Mouse (Mus musculus): ENCODE results near the gene Ap3b1. TPM values are rescaled to one million over a fixed set of nuclear protein-coding genes. Genes with fewer than 3 reads are reported as not detected.

The Ap3b1 gene
- polyA plus RNA-seq, 1 experiment: 79.3 TPM

- Histone ChIP-seq H3K36me3 (ENCODE audit: control insufficient read depth, insufficient read depth, low read length, poor library complexity, severe bottlenecking) (peaks cover 5% of the 10 kb centered on the region; the same call in 1 of the 2 replicates), H3K27me3 (ENCODE audit: control insufficient read depth, insufficient read depth, low read length, poor library complexity, severe bottlenecking) (no peaks in the 10 kb centered on the region), H3K9ac (ENCODE audit: low read depth, poor library complexity, severe bottlenecking) (no peak overlapping the region), H3K4me1 (ENCODE audit: control insufficient read depth, insufficient read depth, low read length) (no peaks in the 10 kb centered on the region), H3K27ac (ENCODE audit: insufficient read depth, low read length) (no peak overlapping the region), H3K9me3 (replicated peaks; ENCODE audit: control insufficient read depth, insufficient read depth, low read length, poor library complexity, severe bottlenecking) (no peaks in the 10 kb centered on the region), H3K4me3 (ENCODE audit: low read depth, low read length) (no peak overlapping the region)
- TF ChIP-seq POLR2A (IDR thresholded peaks at IDR 0.05; ENCODE audit: insufficient read depth, low read length) (no peak), CTCF (IDR thresholded peaks at IDR 0.05; ENCODE audit: low read depth, low read length) (no peak), EP300 (IDR thresholded peaks at IDR 0.05; ENCODE audit: insufficient read depth, low read depth, low read length) (no peak)
Measured at GRCm38 (mm10) chr13:94539851-94540646, 181.3 kb downstream of the Ap3b1 start.

- H3K4me1 ChIP-seq (ENCODE audit: control insufficient read depth, insufficient read depth, low read length): no peaks in the 10 kb centered on the region
- no peak overlapping the region for H3K9ac ChIP-seq (ENCODE audit: low read depth, poor library complexity, severe bottlenecking)
- TF ChIP-seq CTCF (IDR thresholded peaks at IDR 0.05; ENCODE audit: low read depth, low read length) (no peak), EP300 (IDR thresholded peaks at IDR 0.05; ENCODE audit: insufficient read depth, low read depth, low read length) (no peak), POLR2A (IDR thresholded peaks at IDR 0.05; ENCODE audit: insufficient read depth, low read length) (no peak)
- no peak overlapping the region for H3K27ac ChIP-seq (ENCODE audit: insufficient read depth, low read length)
- H3K9me3 ChIP-seq (replicated peaks; ENCODE audit: control insufficient read depth, insufficient read depth, low read length, poor library complexity, severe bottlenecking): no peaks in the 10 kb centered on the region
- 0 out of 2 replicates have a peak, but pooled peaks cover 5% of the 10 kb centered on the region for H3K36me3 ChIP-seq (ENCODE audit: control insufficient read depth, insufficient read depth, low read length, poor library complexity, severe bottlenecking)
- no peak overlapping the region for H3K4me3 ChIP-seq (ENCODE audit: low read depth, low read length)
- H3K27me3 ChIP-seq (ENCODE audit: control insufficient read depth, insufficient read depth, low read length, poor library complexity, severe bottlenecking): no peaks in the 10 kb centered on the region
Measured at GRCm38 (mm10) chr13:94542061-94542460, 183.3 kb downstream of the Ap3b1 start.

DNA sequence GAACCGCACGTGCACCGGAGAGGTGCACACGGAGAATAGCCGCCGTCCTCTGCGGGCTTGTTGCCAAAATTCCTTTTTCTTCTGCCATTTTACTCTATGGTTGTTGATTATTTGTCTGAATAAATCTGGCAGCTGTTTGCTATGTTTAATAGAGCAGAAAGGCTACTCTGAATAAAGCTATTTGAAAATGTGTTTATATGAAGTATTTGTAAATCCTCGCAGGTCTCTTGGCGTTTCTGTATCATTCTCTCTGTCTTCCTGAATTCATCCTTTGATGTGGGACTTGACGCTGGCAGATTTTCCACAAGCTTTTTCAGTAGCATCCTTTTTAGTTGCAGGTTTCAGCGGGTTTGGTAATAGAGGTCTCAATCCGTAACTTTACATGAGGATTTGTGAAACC, 185.5 kb downstream of the Ap3b1 start:
- Histone ChIP-seq H3K4me3 (ENCODE audit: low read depth, low read length) (no peak overlapping the region), H3K27me3 (ENCODE audit: control insufficient read depth, insufficient read depth, low read length, poor library complexity, severe bottlenecking) (no peaks in the 10 kb centered on the region), H3K9ac (ENCODE audit: low read depth, poor library complexity, severe bottlenecking) (no peak overlapping the region), H3K4me1 (ENCODE audit: control insufficient read depth, insufficient read depth, low read length) (no peaks in the 10 kb centered on the region), H3K27ac (ENCODE audit: insufficient read depth, low read length) (no peak overlapping the region), H3K36me3 (ENCODE audit: control insufficient read depth, insufficient read depth, low read length, poor library complexity, severe bottlenecking) (0 out of 2 replicates have a peak, but pooled peaks cover 5% of the 10 kb centered on the region), H3K9me3 (replicated peaks; ENCODE audit: control insufficient read depth, insufficient read depth, low read length, poor library complexity, severe bottlenecking) (no peaks in the 10 kb centered on the region)
- TF ChIP-seq CTCF (IDR thresholded peaks at IDR 0.05; ENCODE audit: low read depth, low read length) (no peak), EP300 (IDR thresholded peaks at IDR 0.05; ENCODE audit: insufficient read depth, low read depth, low read length) (no peak), POLR2A (IDR thresholded peaks at IDR 0.05; ENCODE audit: insufficient read depth, low read length) (no peak)

GRCm38 (mm10) chr13:94545739-94546138, 187.0 kb downstream of the Ap3b1 start:
- H3K27me3 ChIP-seq (ENCODE audit: control insufficient read depth, insufficient read depth, low read length, poor library complexity, severe bottlenecking): no peaks in the 10 kb centered on the region
- no peaks in the 10 kb centered on the region for H3K9me3 ChIP-seq (replicated peaks; ENCODE audit: control insufficient read depth, insufficient read depth, low read length, poor library complexity, severe bottlenecking)

DNA sequence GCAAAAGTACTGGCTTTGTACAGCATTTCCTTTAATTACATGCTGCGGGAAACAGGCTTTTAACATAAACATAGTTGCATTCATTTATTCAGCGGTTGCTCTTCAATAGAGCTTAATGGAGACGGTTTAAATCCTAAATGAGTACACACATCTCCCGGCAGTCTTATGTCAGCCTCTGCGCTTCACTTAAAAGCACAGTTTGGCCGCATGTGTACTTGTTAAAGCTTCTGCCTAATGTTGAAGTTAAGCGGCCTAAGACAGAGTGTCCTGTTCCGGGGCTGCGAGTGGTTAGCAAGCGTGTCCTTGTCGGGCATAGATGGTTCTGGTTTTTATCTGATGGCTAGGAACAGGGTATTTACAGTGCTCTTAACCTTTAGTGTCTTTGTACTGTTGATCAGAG, 187.5 kb downstream of the Ap3b1 start:
- Histone ChIP-seq H3K9ac (ENCODE audit: low read depth, poor library complexity, severe bottlenecking) (no peak overlapping the region), H3K36me3 (ENCODE audit: control insufficient read depth, insufficient read depth, low read length, poor library complexity, severe bottlenecking) (0 out of 2 replicates have a peak, but pooled peaks cover 5% of the 10 kb centered on the region), H3K27me3 (ENCODE audit: control insufficient read depth, insufficient read depth, low read length, poor library complexity, severe bottlenecking) (no peaks in the 10 kb centered on the region), H3K27ac (ENCODE audit: insufficient read depth, low read length) (no peak overlapping the region), H3K4me1 (ENCODE audit: control insufficient read depth, insufficient read depth, low read length) (no peaks in the 10 kb centered on the region), H3K4me3 (ENCODE audit: low read depth, low read length) (no peak overlapping the region), H3K9me3 (replicated peaks; ENCODE audit: control insufficient read depth, insufficient read depth, low read length, poor library complexity, severe bottlenecking) (no peaks in the 10 kb centered on the region)
- no peak for TF ChIP-seq EP300 (IDR thresholded peaks at IDR 0.05; ENCODE audit: insufficient read depth, low read depth, low read length)
- TF ChIP-seq CTCF (IDR thresholded peaks at IDR 0.05; ENCODE audit: low read depth, low read length): no peak
- TF ChIP-seq POLR2A (IDR thresholded peaks at IDR 0.05; ENCODE audit: insufficient read depth, low read length): no peak

More at GRCm38 (mm10) chr13:94545739-94546138, 187.0 kb downstream of the Ap3b1 start:
- no peak overlapping the region for H3K9ac ChIP-seq (ENCODE audit: low read depth, poor library complexity, severe bottlenecking)
- H3K4me3 ChIP-seq (ENCODE audit: low read depth, low read length): no peak overlapping the region
- no peak overlapping the region for H3K27ac ChIP-seq (ENCODE audit: insufficient read depth, low read length)
- no peaks in the 10 kb centered on the region for H3K4me1 ChIP-seq (ENCODE audit: control insufficient read depth, insufficient read depth, low read length)
- H3K36me3 ChIP-seq (ENCODE audit: control insufficient read depth, insufficient read depth, low read length, poor library complexity, severe bottlenecking): 0 out of 2 replicates have a peak, but pooled peaks cover 5% of the 10 kb centered on the region
- TF ChIP-seq CTCF (IDR thresholded peaks at IDR 0.05; ENCODE audit: low read depth, low read length) (no peak), POLR2A (IDR thresholded peaks at IDR 0.05; ENCODE audit: insufficient read depth, low read length) (no peak), EP300 (IDR thresholded peaks at IDR 0.05; ENCODE audit: insufficient read depth, low read depth, low read length) (no peak)

DNA sequence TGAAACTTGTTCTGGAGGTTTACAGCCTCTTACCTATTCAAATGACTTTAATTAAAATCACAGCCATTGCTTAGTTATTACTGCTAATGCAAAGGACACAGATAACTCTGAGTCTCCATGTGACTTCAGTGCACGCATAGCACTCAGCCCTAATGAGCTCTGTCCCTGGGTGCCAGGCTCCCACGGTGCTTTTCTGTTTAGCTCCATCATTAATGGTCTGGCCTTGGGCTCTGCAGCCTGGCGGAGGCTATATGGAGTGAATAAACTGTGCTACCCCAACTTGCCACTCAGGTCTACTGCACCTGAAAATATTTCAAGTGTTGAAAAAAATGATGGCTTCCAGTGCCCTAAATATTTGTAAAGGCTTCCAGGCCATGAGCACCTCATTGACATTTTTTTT, 190.8 kb downstream of the Ap3b1 start:
- H3K27me3 ChIP-seq (ENCODE audit: control insufficient read depth, insufficient read depth, low read length, poor library complexity, severe bottlenecking): no peaks in the 10 kb centered on the region
- no peaks in the 10 kb centered on the region for H3K9me3 ChIP-seq (replicated peaks; ENCODE audit: control insufficient read depth, insufficient read depth, low read length, poor library complexity, severe bottlenecking)
- H3K36me3 ChIP-seq (ENCODE audit: control insufficient read depth, insufficient read depth, low read length, poor library complexity, severe bottlenecking): no peaks in the 10 kb centered on the region
- H3K9ac ChIP-seq (ENCODE audit: low read depth, poor library complexity, severe bottlenecking): no peak overlapping the region
- TF ChIP-seq EP300 (IDR thresholded peaks at IDR 0.05; ENCODE audit: insufficient read depth, low read depth, low read length) (no peak), CTCF (IDR thresholded peaks at IDR 0.05; ENCODE audit: low read depth, low read length) (no peak), POLR2A (IDR thresholded peaks at IDR 0.05; ENCODE audit: insufficient read depth, low read length) (no peak)
- H3K27ac ChIP-seq (ENCODE audit: insufficient read depth, low read length): no peak overlapping the region
- H3K4me1 ChIP-seq (ENCODE audit: control insufficient read depth, insufficient read depth, low read length): no peaks in the 10 kb centered on the region
- no peak overlapping the region for H3K4me3 ChIP-seq (ENCODE audit: low read depth, low read length)
